Mouse (Mus musculus): ENCODE results near the gene Krt26.

Krt26 gene

DNA sequence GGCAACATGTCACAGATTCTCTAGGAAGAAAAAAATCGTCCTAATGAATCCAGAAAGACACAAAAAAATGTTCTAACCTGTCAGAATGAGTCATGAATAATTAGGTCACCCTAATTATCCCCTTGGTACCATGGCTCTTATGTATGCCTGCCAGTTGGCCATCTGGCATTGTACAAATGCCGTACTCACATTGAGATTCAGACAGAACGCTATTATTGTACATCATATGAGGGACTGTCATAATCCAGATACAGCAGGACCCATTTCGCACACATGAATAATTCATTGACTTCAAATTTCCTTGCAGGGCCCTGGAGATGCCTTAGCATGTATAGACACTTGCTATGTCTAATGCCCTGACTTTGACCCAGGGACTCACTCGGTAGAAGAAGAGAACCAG is 53.8 kb downstream of the Krt26 start:
- no peak for DNase-seq

DNA sequence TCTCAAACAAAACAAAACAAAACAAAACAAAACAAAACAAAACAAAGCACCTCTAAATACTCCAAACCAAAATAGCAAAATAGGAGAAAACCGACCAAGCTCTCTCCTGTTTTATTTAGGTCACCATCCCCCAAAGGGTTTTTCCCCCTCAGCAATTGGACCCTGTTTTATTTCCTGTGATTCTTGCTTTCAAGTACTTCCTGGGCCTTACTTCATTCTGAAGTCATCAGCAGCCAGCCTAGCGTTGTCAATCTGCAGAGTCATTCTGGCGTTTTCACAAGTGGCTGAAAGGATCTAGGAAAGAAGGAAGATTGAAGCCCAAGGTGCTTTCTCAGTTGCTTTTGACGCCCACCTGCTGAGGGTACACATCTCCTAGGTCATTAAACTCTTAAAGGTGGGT is 54.4 kb downstream of the Krt26 start:
- no peak for DNase-seq

DNA sequence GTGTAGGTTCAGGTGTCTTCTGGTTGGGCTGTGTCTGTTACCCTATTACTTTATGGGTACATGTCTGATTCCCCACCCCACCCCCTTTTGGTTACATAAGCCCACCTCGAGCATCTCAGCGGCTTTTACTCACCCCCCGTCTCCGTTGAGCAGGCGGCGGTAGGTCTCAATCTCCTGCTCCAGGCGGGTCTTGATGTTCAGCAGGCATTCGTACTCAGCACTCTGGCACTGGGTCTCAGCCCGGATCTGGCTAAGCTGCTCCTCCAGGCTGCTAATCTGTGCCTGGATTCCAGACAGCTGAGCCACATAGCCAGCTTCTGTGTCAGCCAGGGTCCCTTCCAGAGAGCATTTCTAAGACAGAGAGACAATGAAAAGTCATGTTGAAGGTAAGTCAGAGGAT is 56.6 kb downstream of the Krt26 start:
- no peak for DNase-seq

DNA sequence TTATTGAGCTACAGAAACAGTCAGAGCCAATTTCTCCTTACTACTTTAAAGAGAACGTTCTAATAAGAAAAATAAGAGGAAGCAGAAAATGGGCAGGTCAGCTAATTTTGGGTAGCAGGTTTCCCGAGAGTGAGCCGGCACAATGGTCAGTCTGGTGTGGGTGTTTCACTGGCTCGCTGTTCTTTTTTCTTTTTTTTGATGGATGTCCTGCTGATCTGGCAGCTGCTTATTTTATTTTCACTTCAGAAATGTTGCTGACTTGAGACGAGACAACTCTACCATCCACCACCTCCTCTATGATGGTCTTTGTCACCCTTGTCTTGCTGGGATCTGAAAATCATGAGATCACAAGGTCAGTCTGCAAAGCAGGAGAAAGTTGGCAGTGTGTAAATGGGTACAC is 57.8 kb downstream of the Krt26 start:
- DNase-seq = no peak
